Mouse (Mus musculus): Measurements from ENCODE around the gene Gpatch1.

DNA sequence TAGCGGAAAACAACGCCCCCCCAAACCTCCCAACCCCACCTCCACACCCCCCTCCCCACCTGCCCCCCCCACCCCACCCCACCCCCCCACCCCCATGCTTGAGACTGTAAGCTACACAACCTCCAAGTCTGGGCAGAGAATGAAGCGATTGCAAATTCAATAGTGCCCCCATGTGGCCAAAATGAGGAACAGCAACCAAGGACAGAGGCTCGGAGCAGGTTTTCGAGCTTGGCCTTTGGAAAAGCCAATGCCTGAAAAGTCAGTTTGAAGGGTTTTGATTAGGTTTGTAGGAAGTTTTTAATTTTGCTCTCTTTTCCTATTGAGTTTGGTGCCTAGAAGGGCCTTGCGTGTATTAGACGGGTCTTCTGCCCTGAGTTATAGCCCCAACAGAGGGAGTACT lies 53.5 kb downstream of the Gpatch1 start:
- TF ChIP-seq POLR2A (IDR thresholded peaks at IDR 0.05; ENCODE audit: control insufficient read depth, low read depth, low read length) (no peak), CTCF (IDR thresholded peaks at IDR 0.05; ENCODE audit: control insufficient read depth, insufficient read depth, insufficient replicate concordance, low read depth, low read length) (peak; percentile 64; the same call in 1 of the 2 replicates)
